8 mouse cellular contexts compared by ENCODE assay signal in the genomic region with DNA sequence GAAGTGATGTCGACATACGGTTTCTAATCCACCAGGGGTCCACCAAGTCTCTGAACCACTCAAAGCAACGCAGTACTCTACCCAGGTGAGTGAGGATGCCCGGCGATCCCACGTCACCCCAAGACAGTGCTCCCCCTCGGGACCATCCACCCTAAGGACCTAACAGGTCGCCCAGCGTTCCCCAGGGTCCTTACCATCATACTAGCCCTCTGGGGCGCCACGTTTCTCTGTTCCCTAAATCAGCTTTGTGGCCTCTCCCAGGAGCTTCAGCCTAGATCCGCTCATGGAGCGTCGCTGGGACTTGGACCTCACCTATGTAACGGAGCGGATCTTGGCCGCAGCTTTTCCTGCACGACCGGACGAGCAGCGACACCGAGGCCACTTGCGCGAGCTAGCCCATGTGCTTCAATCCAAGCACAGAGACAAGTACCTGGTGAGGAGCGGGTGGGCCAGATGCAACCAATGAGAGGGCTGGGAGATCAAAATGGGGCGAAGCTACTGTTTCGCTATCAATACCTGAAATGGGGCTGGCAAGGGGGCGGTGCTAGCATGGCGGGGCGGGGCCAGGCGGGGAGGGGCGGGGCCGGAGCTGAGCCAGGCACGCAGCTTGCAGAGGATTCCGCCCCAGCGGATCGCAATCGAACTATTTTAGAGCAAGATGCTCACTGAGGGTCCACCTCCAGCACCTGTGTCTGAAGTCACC. TPM values are rescaled to one million over a fixed set of nuclear protein-coding genes. Genes with fewer than 3 reads are reported as not detected.
DNase-seq lines count a peak whose midpoint lies in the region; ATAC-seq and TF ChIP-seq lines count a peak whose summit lies in the region.

No protein-coding gene starts in this region.

- intact Hi-C loops in heart, postnatal 36 days (cut with DNase I): loop anchor here (2.0 to 5.0 kb wide), 2 partner anchors 14 to 40 kb away; no protein-coding TSS in a partner anchor
- intact Hi-C loops in left cerebral cortex, postnatal 14 days (cut with DNase I): loop anchor here (5.0 kb wide), 2 partner anchors 40 to 115 kb away; no protein-coding TSS in a partner anchor

- H3K36me3 ChIP-seq in CH12.LX (replicated peaks in 1 of 2; ENCODE audit: control insufficient read depth in 1 of 2, insufficient read depth in 1 of 2, low read length in 1 of 2): no peaks in the 10 kb centered on the region
- peaks cover 68% of the 10 kb centered on the region for H3K36me3 ChIP-seq in embryonic facial prominence, embryonic 13.5 days
- no peaks in the 10 kb centered on the region for H3K36me3 ChIP-seq in midbrain, embryonic 13.5 days

- dilution Hi-C loops in CH12.LX (cut with MboI; ENCODE audit: extremely low pct_ligation_motif_present, extremely low pct_unique_long_range_greater_than_20kb, low sequenced_read_pairs): no loop called here

- H3K79me2 ChIP-seq in CH12.LX (replicated peaks; ENCODE audit: control insufficient read depth, extremely low read depth, insufficient read depth, poor library complexity, severe bottlenecking): no peaks in the 10 kb centered on the region

- TF ChIP-seq CTCF in CH12.LX (conservative IDR thresholded peaks at IDR 0.05 in 1 of 2, IDR thresholded peaks at IDR 0.05 in 1 of 2; ENCODE audit: low read depth in 2 of 2, low read length in 2 of 2): no peak

- H3K4me2 ChIP-seq in CH12.LX (ENCODE audit: insufficient read depth, low read depth, poor library complexity, severe bottlenecking): peak overlapping the region; percentile 77
- H3K4me2 ChIP-seq in embryonic facial prominence, embryonic 13.5 days: peak overlapping the region; percentile 52
- H3K4me2 ChIP-seq in midbrain, embryonic 13.5 days (replicated peaks): peak overlapping the region; percentile 57

- no peak for TF ChIP-seq RAD21 in CH12.LX (IDR thresholded peaks at IDR 0.05; ENCODE audit: low read depth, low read length)

- in situ Hi-C loops in CH12.LX (cut with MboI; ENCODE audit: low pct_ligation_motif_present, low pct_unique_long_range_greater_than_20kb, low sequenced_read_pairs): no loop called here

- TF ChIP-seq POLR2A in CH12.LX (IDR thresholded peaks at IDR 0.05; ENCODE audit: low read depth, low read length): no peak

- H3K27me3 ChIP-seq in CH12.LX (replicated peaks): peaks cover 63% of the 10 kb centered on the region
- peaks cover 13% of the 10 kb centered on the region for H3K27me3 ChIP-seq in embryonic facial prominence, embryonic 13.5 days
- peaks cover 59% of the 10 kb centered on the region for H3K27me3 ChIP-seq in midbrain, embryonic 13.5 days

- WGBS in embryonic facial prominence, embryonic 13.5 days: 18% methylated on average over 38 of the region's 38 CpGs
- WGBS in midbrain, embryonic 13.5 days: 6% methylated on average over 38 of the region's 38 CpGs

- H3K9me3 ChIP-seq in CH12.LX (replicated peaks; ENCODE audit: low read length): no peaks in the 10 kb centered on the region
- no peaks in the 10 kb centered on the region for H3K9me3 ChIP-seq in embryonic facial prominence, embryonic 13.5 days
- no peaks in the 10 kb centered on the region for H3K9me3 ChIP-seq in midbrain, embryonic 13.5 days

- DNase-seq in heart, adult 11 months: peak; percentile 96
- DNase-seq in heart, postnatal 36 days: no peak
- DNase-seq in CH12.LX (ENCODE audit: extremely low read depth): peak; percentile 51
- no peak for DNase-seq in left cerebral cortex, postnatal 14 days (ENCODE audit: low spot score in 2 of 2)

- H3K9ac ChIP-seq in CH12.LX (ENCODE audit: insufficient read depth, low read depth): peak overlapping the region; percentile 2; the same call in 1 of the 2 replicates
- 0 out of 2 replicates have a peak overlapping the region, but pooled peaks have one; percentile 36 for H3K9ac ChIP-seq in embryonic facial prominence, embryonic 13.5 days
- H3K9ac ChIP-seq in midbrain, embryonic 13.5 days (replicated peaks): peak overlapping the region; percentile 41; the same call in 1 of the 2 replicates

- no peak for ATAC-seq in embryonic facial prominence, embryonic 13.5 days (ENCODE audit: insufficient number of reproducible peaks, insufficient read depth, low FRiP score, low TSS enrichment, low read depth)
- ATAC-seq in inflammation-experienced regulatory T-cells, adult 6 months: peak; percentile 22
- ATAC-seq in midbrain, embryonic 13.5 days: no peak
- ATAC-seq in frontal cortex, adult (ENCODE audit: low TSS enrichment): no peak

- peak overlapping the region; percentile 45 to 75 (median 51) for H3K4me3 ChIP-seq in CH12.LX (replicated peaks in 1 of 3; ENCODE audit: low read depth in 2 of 3, low read length in 2 of 3, poor library complexity in 1 of 3)
- peak overlapping the region; percentile 23 for H3K4me3 ChIP-seq in embryonic facial prominence, embryonic 13.5 days
- peak overlapping the region; percentile 32 for H3K4me3 ChIP-seq in midbrain, embryonic 13.5 days (replicated peaks)

- no peak overlapping the region for H3K27ac ChIP-seq in CH12.LX (ENCODE audit: insufficient read depth, low read depth)
- H3K27ac ChIP-seq in embryonic facial prominence, embryonic 13.5 days: 0 out of 2 replicates have a peak overlapping the region, but pooled peaks have one; percentile 99
- no peak overlapping the region for H3K27ac ChIP-seq in midbrain, embryonic 13.5 days

- H3K4me1 ChIP-seq in CH12.LX (ENCODE audit: control insufficient read depth in 1 of 2, insufficient read depth in 2 of 2): peaks cover 19 to 50% of the 10 kb centered on the region in 2 experiments
- peaks cover 76% of the 10 kb centered on the region for H3K4me1 ChIP-seq in embryonic facial prominence, embryonic 13.5 days
- H3K4me1 ChIP-seq in midbrain, embryonic 13.5 days (replicated peaks): peaks cover 47% of the 10 kb centered on the region

- no peak for TF ChIP-seq EP300 in CH12.LX (IDR thresholded peaks at IDR 0.05; ENCODE audit: low read length)

TF ChIP-seq in CH12.LX, 34 proteins besides CTCF, POLR2A, EP300 and RAD21:
- TF ChIP-seq UBTF (IDR thresholded peaks at IDR 0.05; ENCODE audit: low read depth, low read length) (no peak), MXI1 (IDR thresholded peaks at IDR 0.05; ENCODE audit: low read depth, low read length) (peak; percentile 26; the same call in 1 of the 2 replicates)

RNA-seq across cellular contexts. Expression of a gene that starts 6.7 kb away (rescaled TPM):
- total RNA-seq in heart, postnatal 36 days (2021): 100 to 1,000 TPM; 128 to 129 TPM
- total RNA-seq in CH12.LX (2012; rRNA removed): 0.08 and 0.13 TPM in 2 replicates
- total RNA-seq in CH12.LX (2014; rRNA removed): not detected in 2 replicates
- polyA plus RNA-seq in CH12.LX (2012; ENCODE audit: insufficient read length, low read depth): 0.34 and 0.49 TPM in 2 replicates
- polyA plus RNA-seq in embryonic facial prominence, embryonic 13.5 days (2015; fragmentation: Nextera tagmentation; extraction: Ambion mirVana): 40.1 and 49.3 TPM in 2 replicates
- polyA plus RNA-seq in inflammation-experienced regulatory T-cells, adult 6 months (2017; shearing (Covaris generic)): 1 to 10 TPM; 3.3 to 4.2 (median 3.8) TPM
- polyA plus RNA-seq in midbrain, embryonic 13.5 days (2015; fragmentation: Nextera tagmentation; extraction: Ambion mirVana): 6.1 and 6.9 TPM in 2 replicates
- total RNA-seq in left cerebral cortex, postnatal 14 days (2021): 10 to 100 TPM; 14.4 to 18.5 TPM

RNA-seq across cellular contexts. Expression of a gene that starts 29.1 kb away (rescaled TPM):
- total RNA-seq in heart, postnatal 36 days (2021): 10 to 100 TPM; 14.8 to 14.9 TPM
- total RNA-seq in CH12.LX (2012; rRNA removed): 21.6 and 24.7 TPM in 2 replicates
- total RNA-seq in CH12.LX (2014; rRNA removed): 19.6 and 21.5 TPM in 2 replicates
- 25.7 and 33.5 TPM in 2 replicates for polyA plus RNA-seq in CH12.LX (2012; ENCODE audit: insufficient read length, low read depth)
- 20.4 and 21.6 TPM in 2 replicates for polyA plus RNA-seq in embryonic facial prominence, embryonic 13.5 days (2015; fragmentation: Nextera tagmentation; extraction: Ambion mirVana)
- polyA plus RNA-seq in inflammation-experienced regulatory T-cells, adult 6 months (2017; shearing (Covaris generic)): 10 to 100 TPM; 32.1 to 44.8 (median 33.6) TPM
- polyA plus RNA-seq in midbrain, embryonic 13.5 days (2015; fragmentation: Nextera tagmentation; extraction: Ambion mirVana): 38.0 and 38.5 TPM in 2 replicates
- total RNA-seq in left cerebral cortex, postnatal 14 days (2021): 100 to 1,000 TPM; 143 to 152 TPM

RNA-seq across cellular contexts. Expression of a gene that starts 33.3 kb away (rescaled TPM):
- total RNA-seq in heart, postnatal 36 days (2021): 100 to 1,000 TPM; 149 to 165 TPM
- total RNA-seq in CH12.LX (2012; rRNA removed) (507 and 555 TPM in 2 replicates), CH12.LX (2014; rRNA removed) (492 and 536 TPM in 2 replicates)
- polyA plus RNA-seq in CH12.LX (2012; ENCODE audit: insufficient read length, low read depth): 652 and 950 TPM in 2 replicates
- polyA plus RNA-seq in embryonic facial prominence, embryonic 13.5 days (2015; fragmentation: Nextera tagmentation; extraction: Ambion mirVana): 120 and 129 TPM in 2 replicates
- 100 to 1,000 TPM in 2 of 3 experiments, 10 to 100 TPM in 1; 90.5 to 131 (median 129) TPM for polyA plus RNA-seq in inflammation-experienced regulatory T-cells, adult 6 months (2017; shearing (Covaris generic))
- 89.9 and 91.2 TPM in 2 replicates for polyA plus RNA-seq in midbrain, embryonic 13.5 days (2015; fragmentation: Nextera tagmentation; extraction: Ambion mirVana)
- total RNA-seq in left cerebral cortex, postnatal 14 days (2021): 100 to 1,000 TPM; 167 to 168 TPM

RNA-seq across cellular contexts. Expression of a gene that starts 37.3 kb away (rescaled TPM):
- total RNA-seq in heart, postnatal 36 days (2021): 10 to 100 TPM; 31.4 to 40.9 TPM
- total RNA-seq in CH12.LX (2012; rRNA removed): 0.38 TPM in 1 of 2 replicates, not detected in the other
- not detected in 2 replicates for total RNA-seq in CH12.LX (2014; rRNA removed)
- polyA plus RNA-seq in CH12.LX (2012; ENCODE audit: insufficient read length, low read depth): not detected in 2 replicates
- 1.1 and 1.9 TPM in 2 replicates for polyA plus RNA-seq in embryonic facial prominence, embryonic 13.5 days (2015; fragmentation: Nextera tagmentation; extraction: Ambion mirVana)
- polyA plus RNA-seq in inflammation-experienced regulatory T-cells, adult 6 months (2017; shearing (Covaris generic)): under 1 TPM in 1 of 3 experiments, not detected in 2; 0.33 TPM
- 0.72 and 0.81 TPM in 2 replicates for polyA plus RNA-seq in midbrain, embryonic 13.5 days (2015; fragmentation: Nextera tagmentation; extraction: Ambion mirVana)
- total RNA-seq in left cerebral cortex, postnatal 14 days (2021): 10 to 100 TPM; 11.9 to 13.5 TPM

RNA-seq across cellular contexts. Expression of a gene that starts 43.4 kb away (rescaled TPM):
- not detected for total RNA-seq in heart, postnatal 36 days (2021)
- total RNA-seq in CH12.LX (2012; rRNA removed) (3.7 and 10.4 TPM in 2 replicates), CH12.LX (2014; rRNA removed) (0.09 and 0.28 TPM in 2 replicates)
- 0.56 and 0.65 TPM in 2 replicates for polyA plus RNA-seq in CH12.LX (2012; ENCODE audit: insufficient read length, low read depth)
- polyA plus RNA-seq in embryonic facial prominence, embryonic 13.5 days (2015; fragmentation: Nextera tagmentation; extraction: Ambion mirVana): 0.88 TPM in 1 of 2 replicates, not detected in the other
- 1 to 10 TPM in 2 of 3 experiments, under 1 TPM in 1; 0.94 to 4.9 (median 1.3) TPM for polyA plus RNA-seq in inflammation-experienced regulatory T-cells, adult 6 months (2017; shearing (Covaris generic))
- polyA plus RNA-seq in midbrain, embryonic 13.5 days (2015; fragmentation: Nextera tagmentation; extraction: Ambion mirVana): not detected in 2 replicates
- total RNA-seq in left cerebral cortex, postnatal 14 days (2021): not detected

Comparison
In these comparisons a context has a peak if more than half of its experiments do, and no peak if none do; other contexts are left out.
1. DNase-seq: peak in heart, adult 11 months (single experiment) and CH12.LX (single experiment); none in heart, postnatal 36 days (0 of 2) and left cerebral cortex, postnatal 14 days (0 of 2).
2. Peak in every context shown above with its lines, with median percentiles within 50 percentile points of each other: H3K4me2 ChIP-seq, H3K4me3 ChIP-seq and H3K9ac ChIP-seq.